Mouse (Mus musculus): ENCODE data around the gene Otud1. TPM values are rescaled to one million over a fixed set of nuclear protein-coding genes. Genes with fewer than 3 reads are reported as not detected.

Gene Otud1
- polyA plus RNA-seq, 1 experiment from 2014 or later: 1.3 TPM

- Histone ChIP-seq H3K4me1 (ENCODE audit: insufficient read depth) (peaks cover 10% of the 10 kb centered on the region), H3K9ac (replicated peaks) (no peak overlapping the region), H3K4me3 (ENCODE audit: low read depth, low read length) (no peak overlapping the region), H3K27ac (ENCODE audit: low read depth) (no peak overlapping the region), H3K27me3 (ENCODE audit: insufficient read depth, low read length) (no peaks in the 10 kb centered on the region; the same call in 1 of the 2 replicates), H3K36me3 (replicated peaks; ENCODE audit: insufficient read depth, low read length) (no peaks in the 10 kb centered on the region), H3K9me3 (ENCODE audit: low read length) (no peaks in the 10 kb centered on the region), H3K4me2 (ENCODE audit: low read depth, low read length) (peak overlapping the region; percentile 48)
- ATAC-seq (peak; percentile 91), DNase-seq (peak; percentile 46)
- TF ChIP-seq CTCF (IDR thresholded peaks at IDR 0.05; ENCODE audit: low read depth): no peak
- peak; percentile 36; the same call in 1 of the 2 replicates for TF ChIP-seq EP300 (IDR thresholded peaks at IDR 0.05; ENCODE audit: low read depth)
- 44% methylated on average over 14 of the region's 14 CpGs for WGBS (ENCODE audit: insufficient replicate concordance)
These were observed 32.5 kb downstream of the Otud1 start for GRCm38 (mm10) chr2:19690094-19690493.

- Histone ChIP-seq H3K27ac (ENCODE audit: low read depth) (peak overlapping the region; percentile 55), H3K4me3 (ENCODE audit: low read depth, low read length) (no peak overlapping the region), H3K36me3 (replicated peaks; ENCODE audit: insufficient read depth, low read length) (no peaks in the 10 kb centered on the region), H3K4me2 (ENCODE audit: low read depth, low read length) (0 out of 2 replicates have a peak overlapping the region, but pooled peaks have one; percentile 15), H3K9me3 (ENCODE audit: low read length) (no peaks in the 10 kb centered on the region), H3K27me3 (ENCODE audit: insufficient read depth, low read length) (no peaks in the 10 kb centered on the region; the same call in 1 of the 2 replicates), H3K9ac (replicated peaks) (no peak overlapping the region), H3K4me1 (ENCODE audit: insufficient read depth) (peaks cover 7% of the 10 kb centered on the region; the same call in 1 of the 2 replicates)
- TF ChIP-seq EP300 (IDR thresholded peaks at IDR 0.05; ENCODE audit: low read depth) (peak; percentile 85), CTCF (IDR thresholded peaks at IDR 0.05; ENCODE audit: low read depth) (no peak)
- WGBS (ENCODE audit: insufficient replicate concordance): 57% methylated on average over 4 of the region's 4 CpGs
- ATAC-seq (peak; percentile 98), DNase-seq (peak; percentile 41)
These were observed 42.2 kb downstream of the Otud1 start for GRCm38 (mm10) chr2:19699573-19700295.

DNA sequence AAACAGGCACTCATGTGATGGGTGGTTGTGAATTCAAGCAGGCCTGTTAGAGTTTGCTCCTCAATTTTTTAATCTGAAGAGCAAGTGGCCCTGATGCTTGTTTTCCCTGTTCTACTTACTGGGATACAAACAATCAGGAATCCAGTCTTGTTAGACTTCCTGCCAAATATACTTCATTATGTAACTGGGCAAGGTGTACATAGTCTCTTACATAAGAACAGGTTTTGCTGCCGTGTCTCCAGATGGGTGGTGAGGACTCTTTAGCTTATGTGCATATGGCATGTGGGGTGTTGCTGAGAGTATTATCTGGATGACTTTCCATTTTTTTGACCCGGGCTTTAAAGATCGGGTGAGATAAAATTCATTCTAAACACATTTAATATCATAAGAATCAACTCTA lies 43.8 kb downstream of the Otud1 start:
- DNase-seq (no peak), ATAC-seq (no peak)
- Histone ChIP-seq H3K36me3 (replicated peaks; ENCODE audit: insufficient read depth, low read length) (no peaks in the 10 kb centered on the region), H3K27me3 (ENCODE audit: insufficient read depth, low read length) (no peaks in the 10 kb centered on the region), H3K4me2 (ENCODE audit: low read depth, low read length) (no peak overlapping the region), H3K9me3 (ENCODE audit: low read length) (no peaks in the 10 kb centered on the region), H3K9ac (replicated peaks) (no peak overlapping the region), H3K4me1 (ENCODE audit: insufficient read depth) (peaks cover 7% of the 10 kb centered on the region; the same call in 1 of the 2 replicates), H3K4me3 (ENCODE audit: low read depth, low read length) (no peak overlapping the region), H3K27ac (ENCODE audit: low read depth) (no peak overlapping the region)
- TF ChIP-seq EP300 (IDR thresholded peaks at IDR 0.05; ENCODE audit: low read depth): no peak
- TF ChIP-seq CTCF (IDR thresholded peaks at IDR 0.05; ENCODE audit: low read depth): no peak
- WGBS (ENCODE audit: insufficient replicate concordance): 75% methylated on average over 3 of the region's 3 CpGs

DNA sequence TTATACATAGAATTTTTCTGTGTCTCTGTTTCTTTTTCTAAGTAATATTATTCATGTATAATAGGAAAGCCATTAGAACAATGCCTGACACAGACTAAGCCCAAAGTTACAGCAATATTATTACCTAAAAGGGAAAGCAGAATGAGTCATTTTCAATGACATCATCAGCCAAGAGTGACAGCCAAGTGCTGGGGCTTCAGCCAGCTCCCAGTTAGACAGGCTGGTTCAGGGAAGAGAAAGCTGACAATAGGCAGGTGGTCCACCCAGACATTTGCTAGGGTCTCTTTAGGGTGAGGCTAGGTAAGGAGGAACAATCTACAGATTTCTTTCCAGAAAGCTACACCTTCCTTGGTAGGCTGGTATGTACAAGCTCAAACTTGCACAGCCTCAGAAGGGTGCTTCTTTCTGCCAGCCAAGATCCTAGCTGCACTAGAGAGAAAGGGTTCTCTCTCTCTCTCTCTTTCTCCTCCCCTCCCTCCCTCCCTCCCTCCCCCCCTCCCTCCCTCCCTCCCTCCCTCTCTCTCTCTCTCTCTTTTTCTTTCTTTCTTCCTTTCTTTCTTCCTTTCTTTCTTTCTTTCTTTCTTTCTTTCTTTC lies 45.6 kb downstream of the Otud1 start:
- ATAC-seq (no peak), DNase-seq (no peak)
- Histone ChIP-seq H3K4me1 (ENCODE audit: insufficient read depth) (peaks cover 7% of the 10 kb centered on the region; the same call in 1 of the 2 replicates), H3K9me3 (ENCODE audit: low read length) (no peaks in the 10 kb centered on the region), H3K4me3 (ENCODE audit: low read depth, low read length) (no peak overlapping the region), H3K4me2 (ENCODE audit: low read depth, low read length) (no peak overlapping the region), H3K27me3 (ENCODE audit: insufficient read depth, low read length) (no peaks in the 10 kb centered on the region), H3K9ac (replicated peaks) (no peak overlapping the region), H3K36me3 (replicated peaks; ENCODE audit: insufficient read depth, low read length) (no peaks in the 10 kb centered on the region), H3K27ac (ENCODE audit: low read depth) (no peak overlapping the region)
- no peak for TF ChIP-seq CTCF (IDR thresholded peaks at IDR 0.05; ENCODE audit: low read depth)
- no peak for TF ChIP-seq EP300 (IDR thresholded peaks at IDR 0.05; ENCODE audit: low read depth)

DNA sequence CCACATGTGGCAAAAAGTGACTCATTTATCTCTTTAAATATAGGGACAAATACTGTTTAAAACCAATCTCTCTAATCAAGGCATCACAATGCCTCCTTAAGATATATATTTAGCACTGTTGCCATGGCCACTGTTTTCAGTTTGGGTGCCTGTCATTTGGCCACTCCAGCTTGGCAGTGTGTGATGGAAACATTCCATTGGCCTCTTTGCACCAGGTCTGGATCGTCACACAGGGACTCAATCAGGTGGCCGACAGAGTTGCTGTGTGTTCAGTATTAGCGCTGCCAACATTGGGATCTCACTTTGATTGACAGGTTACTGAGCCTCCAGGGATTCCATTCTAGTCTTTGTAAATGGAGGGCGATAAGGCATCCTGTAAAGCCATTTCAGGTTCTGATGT lies 46.1 kb downstream of the Otud1 start:
- ATAC-seq: no peak
- no peaks in the 10 kb centered on the region for H3K36me3 ChIP-seq (replicated peaks; ENCODE audit: insufficient read depth, low read length)
- WGBS (ENCODE audit: insufficient replicate concordance): 66% methylated on average over 4 of the region's 4 CpGs
- TF ChIP-seq EP300 (IDR thresholded peaks at IDR 0.05; ENCODE audit: low read depth): no peak
- H3K4me1 ChIP-seq (ENCODE audit: insufficient read depth): peaks cover 7% of the 10 kb centered on the region; the same call in 1 of the 2 replicates
- H3K4me3 ChIP-seq (ENCODE audit: low read depth, low read length): no peak overlapping the region
- H3K27me3 ChIP-seq (ENCODE audit: insufficient read depth, low read length): no peaks in the 10 kb centered on the region
- H3K9me3 ChIP-seq (ENCODE audit: low read length): no peaks in the 10 kb centered on the region
- H3K9ac ChIP-seq (replicated peaks): no peak overlapping the region
- no peak overlapping the region for H3K27ac ChIP-seq (ENCODE audit: low read depth)
- DNase-seq: no peak
- no peak overlapping the region for H3K4me2 ChIP-seq (ENCODE audit: low read depth, low read length)

DNA sequence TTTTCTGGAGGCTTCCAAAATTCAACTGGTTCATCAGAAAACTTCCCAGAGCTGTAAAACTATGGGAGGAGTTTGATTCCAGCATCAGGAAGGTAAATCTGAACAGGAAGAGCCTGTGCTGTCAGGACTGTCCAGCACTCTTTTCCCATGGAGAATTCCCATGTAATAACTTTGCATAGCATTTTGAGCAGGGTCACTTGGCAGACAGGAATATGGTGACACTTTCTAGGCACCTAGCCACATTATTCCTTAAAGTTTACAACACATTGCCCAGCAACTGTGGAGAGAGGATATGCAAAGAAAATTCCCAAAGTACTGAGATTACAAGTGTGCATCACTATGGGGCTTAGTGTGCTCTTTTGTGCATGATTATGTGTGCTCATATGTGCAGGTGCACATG lies 46.7 kb downstream of the Otud1 start:
- TF ChIP-seq CTCF (IDR thresholded peaks at IDR 0.05; ENCODE audit: low read depth): no peak
- peaks cover 7% of the 10 kb centered on the region; the same call in 1 of the 2 replicates for H3K4me1 ChIP-seq (ENCODE audit: insufficient read depth)
- H3K27me3 ChIP-seq (ENCODE audit: insufficient read depth, low read length): no peaks in the 10 kb centered on the region
- no peaks in the 10 kb centered on the region for H3K9me3 ChIP-seq (ENCODE audit: low read length)
- no peak overlapping the region for H3K27ac ChIP-seq (ENCODE audit: low read depth)
- no peaks in the 10 kb centered on the region for H3K36me3 ChIP-seq (replicated peaks; ENCODE audit: insufficient read depth, low read length)
- H3K9ac ChIP-seq (replicated peaks): no peak overlapping the region
- no peak overlapping the region for H3K4me2 ChIP-seq (ENCODE audit: low read depth, low read length)
- no peak for DNase-seq
- no peak overlapping the region for H3K4me3 ChIP-seq (ENCODE audit: low read depth, low read length)
- no peak for ATAC-seq

Data from liver, postnatal 0 days (tissue).